Mouse (Mus musculus): ENCODE measurements around the gene Pcsk5.

The Pcsk5 gene

DNA sequence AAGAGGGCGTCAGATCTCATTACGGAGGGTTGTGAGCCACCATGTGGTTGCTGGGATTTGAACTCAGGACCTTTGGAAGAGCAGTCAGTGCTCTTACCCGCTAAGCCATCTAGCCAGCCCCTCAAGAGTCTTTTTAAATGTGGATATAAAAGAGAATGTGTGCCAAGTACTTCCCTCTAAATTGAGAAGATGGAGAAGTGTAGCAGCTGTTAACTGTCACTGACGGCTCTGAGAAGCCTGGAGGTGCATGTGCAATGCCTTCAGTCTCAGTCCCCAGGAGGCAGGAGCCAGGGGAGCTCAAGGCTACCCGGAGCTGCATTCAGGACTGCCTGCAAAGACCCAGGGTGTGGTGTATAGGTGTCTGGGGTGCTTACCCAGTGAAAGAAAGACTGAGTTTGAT is 439.5 kb downstream of the Pcsk5 start:
- DNase-seq (ENCODE audit: low read depth, low spot score), result no peak

GRCm38 (mm10) chr19:17396802-17397201 is 440.6 kb downstream of the Pcsk5 start:
- no peak for DNase-seq (ENCODE audit: low read depth, low spot score)

GRCm38 (mm10) chr19:17393841-17394591 is 443.4 kb downstream of the Pcsk5 start, which contains the start of gene Rfk:
Rfk (plus strand) TSS chr19:17394043.
- DNase-seq (ENCODE audit: low read depth, low spot score), result peak; percentile 96

DNA sequence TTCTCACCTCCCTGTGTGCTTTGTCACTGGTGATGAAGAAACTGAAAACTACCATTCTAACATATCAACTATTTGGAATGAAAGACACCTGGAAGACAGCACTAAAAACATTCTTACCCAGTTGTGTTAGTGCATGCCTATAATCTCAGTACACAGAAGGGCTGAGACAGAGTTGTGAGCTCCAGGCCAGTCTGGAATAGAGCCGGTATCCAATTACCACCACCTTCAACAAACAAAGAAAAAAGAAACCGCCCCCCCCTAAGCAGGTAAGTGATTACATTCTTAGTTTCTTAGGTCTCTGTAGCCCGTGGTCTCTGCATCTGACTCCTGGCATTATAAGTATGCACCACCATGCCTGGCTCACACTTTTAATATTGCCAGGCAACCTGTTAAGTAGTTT is 444.6 kb downstream of the Pcsk5 start:
- no peak for DNase-seq (ENCODE audit: low read depth, low spot score)

DNA sequence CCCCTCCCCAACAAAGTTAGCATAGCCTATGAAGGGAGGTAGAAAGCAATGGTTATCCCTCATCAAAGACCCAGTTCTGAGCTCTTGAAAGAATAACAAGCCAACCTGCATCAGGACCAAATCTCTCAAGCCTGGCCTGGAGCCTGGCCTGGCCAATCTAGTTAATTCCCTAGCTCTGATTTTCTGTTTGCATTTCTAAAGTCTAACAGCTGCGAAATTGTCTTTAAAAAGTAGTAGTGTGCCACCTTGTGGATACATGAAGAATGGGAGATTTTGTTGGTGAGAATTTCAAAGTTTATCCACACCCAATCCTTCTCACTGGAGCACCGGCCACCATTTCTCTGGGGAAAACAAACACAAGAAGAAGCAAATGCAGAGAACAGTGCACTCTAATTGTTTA is 449.0 kb downstream of the Pcsk5 start:
- peak; percentile 44 for DNase-seq (ENCODE audit: low read depth, low spot score)

GRCm38 (mm10) chr19:17386424-17386823 is 451.0 kb downstream of the Pcsk5 start:
- DNase-seq (ENCODE audit: low read depth, low spot score), result no peak

GRCm38 (mm10) chr19:17385426-17385825 is 452.0 kb downstream of the Pcsk5 start:
- DNase-seq (ENCODE audit: low read depth, low spot score), result peak; percentile 7

DNA sequence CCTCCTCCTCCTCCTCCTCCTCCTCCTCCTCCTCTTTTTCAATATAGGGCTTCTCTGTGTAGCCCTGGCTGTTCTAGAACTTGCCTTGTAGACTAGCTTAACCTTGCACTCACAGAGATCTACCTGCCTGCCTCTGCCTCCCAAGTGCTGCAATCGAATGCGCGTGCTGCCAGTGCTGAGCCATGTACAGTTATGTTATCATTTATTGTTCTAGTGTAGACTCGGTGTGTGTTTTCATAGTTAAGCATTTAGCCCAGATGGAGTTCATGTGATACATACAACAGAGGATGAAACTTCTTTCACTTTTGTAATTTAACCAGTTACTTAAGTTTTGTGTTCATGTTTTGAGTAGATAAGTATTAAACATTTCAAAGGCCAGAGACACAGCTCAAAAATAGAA is 452.4 kb downstream of the Pcsk5 start:
- DNase-seq (ENCODE audit: low read depth, low spot score), result no peak

- no peak for DNase-seq (ENCODE audit: low read depth, low spot score)
These were observed 454.5 kb downstream of the Pcsk5 start for GRCm38 (mm10) chr19:17382807-17383397.

Data from CD4-positive, CD25-positive, alpha-beta regulatory T cell, adult 2 months (primary cell).